Mouse (Mus musculus) heart, embryonic 16.5 days (tissue): ENCODE results near the gene Lamc2. TPM values are rescaled to one million over a fixed set of nuclear protein-coding genes. Genes with fewer than 3 reads are reported as not detected.

ENCODE experiments used
- ATAC-seq: fragments of 200-750 bp; cut with Nextera tagmentation; replicated peaks from 2 replicates; pipeline ENCODE4 v1.8.0; 2017; ENCODE audit warnings: moderate number of reproducible peaks; ENCODE audit not compliant: insufficient read depth, low FRiP score; ENCODE audit errors: extremely low read depth
- H3K27ac ChIP-seq: fragments of 300-500 bp; sonication (generic); 2 replicates; pipeline ENCODE4 v1.5.1; 2014; ENCODE audit warnings: mild to moderate bottlenecking, low read length, control low read depth, moderate library complexity
- H3K27me3 ChIP-seq: fragments of 300-500 bp; sonication (generic); 2 replicates; pipeline ENCODE4 v1.6.1; 2014; ENCODE audit warnings: low read length, mixed read lengths; ENCODE audit not compliant: control insufficient read depth, insufficient read depth
- H3K36me3 ChIP-seq: fragments of 300-500 bp; sonication (generic); 2 replicates; pipeline ENCODE4 v1.6.1; 2014; ENCODE audit not compliant: control insufficient read depth, insufficient read depth
- H3K4me1 ChIP-seq: fragments of 300-500 bp; sonication (generic); 2 replicates; pipeline ENCODE4 v1.6.1; 2014; ENCODE audit warnings: low read length, mixed read lengths; ENCODE audit not compliant: control insufficient read depth, insufficient read depth
- H3K4me2 ChIP-seq: fragments of 300-500 bp; sonication (generic); 2 replicates; pipeline ENCODE4 v1.6.1; 2014; ENCODE audit warnings: low read depth, mild to moderate bottlenecking, control low read depth, low read length
- H3K4me3 ChIP-seq: fragments of 300-500 bp; sonication (generic); 2 replicates; pipeline ENCODE4 v1.5.1; 2014; ENCODE audit warnings: mild to moderate bottlenecking, control low read depth, low read length
- H3K9ac ChIP-seq: fragments of 300-500 bp; sonication (generic); 2 replicates; pipeline ENCODE4 v1.6.1; 2014; ENCODE audit warnings: low read length, control low read depth
- H3K9me3 ChIP-seq: fragments of 300-500 bp; sonication (generic); replicated peaks from 2 replicates; pipeline ENCODE4 v1.6.1; 2016; ENCODE audit warnings: low read length; ENCODE audit not compliant: control insufficient read depth
- WGBS: fragments of 180-500 bp; shearing (Covaris S2); extraction: QIAGEN DNeasy Blood & Tissue Kit; methylation state at CpG from one replicate; pipeline ENCODE4 v1.1.7; 2014; 5-methylcytosine and 5-hydroxymethylcytosine counted together
- polyA plus RNA-seq: library from polyadenylated mRNA; unstranded; fragments of >200 nt; fragmentation: Nextera tagmentation; extraction: Ambion mirVana; gene quantifications from 2 replicates; pipeline ENCODE4 v1.2.1, GENCODE M21; 2015

The Lamc2 gene
- 8.8 and 15.1 TPM in 2 replicates for polyA plus RNA-seq

DNA sequence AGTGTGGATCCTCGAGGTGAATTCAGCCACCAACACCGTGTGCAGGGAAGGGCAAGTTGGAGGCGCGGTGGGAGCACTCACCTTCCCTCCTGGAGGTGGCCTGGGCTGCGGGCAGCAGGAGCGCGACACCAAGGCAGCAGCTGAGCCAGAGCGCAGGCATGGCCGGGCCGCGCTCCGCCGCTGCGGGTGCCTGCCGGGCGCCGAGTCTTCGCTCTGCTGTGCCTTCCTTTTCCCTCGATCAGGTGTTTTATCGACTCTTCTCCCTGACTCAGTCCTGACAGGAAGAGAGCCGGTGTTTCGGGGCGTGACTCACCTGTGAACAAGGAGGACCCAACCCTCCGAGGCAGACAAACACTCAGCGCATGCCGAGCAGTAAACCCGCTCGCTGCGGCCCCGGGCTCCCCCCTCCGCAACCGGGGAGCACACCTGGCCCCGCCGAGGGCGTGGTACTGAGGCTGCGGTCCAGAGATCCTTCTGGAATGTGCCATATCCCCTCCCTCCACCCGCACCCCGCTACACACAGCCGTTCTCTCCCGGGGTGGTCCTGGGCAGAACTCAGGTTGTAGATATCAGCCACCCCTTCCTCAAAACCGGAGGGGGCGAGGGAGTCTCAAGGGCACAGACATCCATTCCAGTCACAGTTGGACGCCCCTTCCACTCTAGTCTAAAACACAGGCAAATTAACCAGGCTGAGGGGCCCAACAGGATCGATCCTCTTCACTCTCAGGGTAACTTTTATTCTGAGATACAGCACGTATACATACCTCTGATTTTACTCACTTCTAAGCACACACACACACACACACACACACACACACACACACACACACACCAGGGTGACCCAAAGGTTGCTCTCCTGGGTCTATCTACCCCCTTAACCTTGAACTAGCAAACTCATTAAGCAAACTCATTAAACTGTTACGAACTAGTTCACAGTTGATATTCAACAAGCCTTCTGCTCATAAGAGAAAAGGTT lies at the start of gene Lamc2:
Lamc2 (minus strand) TSS at position 620 of the 976 bp plus-strand sequence.
- H3K27ac ChIP-seq = no peak within 1 kb of the TSS

DNA sequence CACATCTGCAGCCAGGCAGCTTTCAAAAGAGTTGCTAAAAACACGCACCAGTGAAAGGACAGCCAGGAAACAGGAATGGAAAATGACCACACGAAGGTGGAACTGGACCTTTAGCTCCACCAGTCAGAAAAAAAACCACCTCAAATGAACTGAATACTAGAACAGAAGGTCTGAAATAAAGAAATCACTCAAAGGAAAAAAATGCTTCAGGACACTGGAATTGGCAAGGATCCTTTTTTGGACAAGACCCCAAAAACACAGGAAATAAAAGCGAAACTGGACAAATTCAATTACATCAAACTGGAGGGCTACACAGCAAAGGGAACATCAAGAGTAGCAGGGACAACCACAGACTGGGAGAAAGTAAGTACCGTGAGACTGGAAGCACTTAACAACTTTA lies 49.3 kb upstream of the Lamc2 start:
- H3K27ac ChIP-seq = no peak overlapping the region
- no peak overlapping the region for H3K4me3 ChIP-seq
- no peaks in the 10 kb centered on the region for H3K9me3 ChIP-seq
- H3K4me1 ChIP-seq = no peaks in the 10 kb centered on the region
- no peak overlapping the region for H3K9ac ChIP-seq
- peak; percentile 55; the same call in 1 of the 2 replicates for ATAC-seq
- 59% methylated on average over 4 of the region's 4 CpGs for WGBS
- no peaks in the 10 kb centered on the region for H3K27me3 ChIP-seq
- no peak overlapping the region for H3K4me2 ChIP-seq
- H3K36me3 ChIP-seq = peaks cover 58% of the 10 kb centered on the region

More for the DNA sequence above, at the start of gene Lamc2:
- no peaks in the 10 kb centered on the region for H3K9me3 ChIP-seq
- peak within 1 kb of the TSS; percentile 80 for H3K4me2 ChIP-seq
- H3K4me1 ChIP-seq = peaks cover 14% of the 10 kb centered on the region
- H3K36me3 ChIP-seq = no peaks in the 10 kb centered on the region
- peaks cover 5% of the 10 kb centered on the region for H3K27me3 ChIP-seq
- H3K4me3 ChIP-seq = peak within 1 kb of the TSS; percentile 53
- WGBS = 5% methylated on average over 46 of the region's 46 CpGs
- peak within 1 kb of the TSS; percentile 73 for H3K9ac ChIP-seq
- peak; percentile 67; the same call in 1 of the 2 replicates for ATAC-seq

DNA sequence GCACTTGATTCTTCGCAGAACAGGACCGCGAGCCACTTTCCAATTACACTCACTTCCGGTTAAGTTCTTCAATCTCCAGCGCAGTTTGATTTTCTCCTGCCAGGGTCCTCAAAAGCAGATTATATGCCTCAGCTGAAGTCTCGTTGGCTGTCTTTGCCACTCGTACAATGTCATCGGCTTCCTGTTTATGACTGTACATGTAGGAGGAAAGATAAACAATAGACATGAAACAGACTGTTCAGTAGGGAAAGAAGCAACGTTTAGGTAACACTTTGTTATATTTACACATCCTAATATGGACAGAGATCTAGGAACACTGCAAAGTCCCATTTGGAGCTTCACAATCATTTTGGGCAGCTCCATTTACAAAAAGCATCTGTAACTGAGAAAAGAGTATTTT lies 45.4 kb upstream of the Lamc2 start:
- WGBS = 76% methylated on average over 9 of the region's 9 CpGs
- Histone ChIP-seq H3K4me3 (no peak overlapping the region), H3K9me3 (no peaks in the 10 kb centered on the region), H3K4me1 (no peaks in the 10 kb centered on the region), H3K36me3 (peaks cover 69% of the 10 kb centered on the region), H3K27ac (no peak overlapping the region), H3K27me3 (no peaks in the 10 kb centered on the region), H3K9ac (no peak overlapping the region), H3K4me2 (no peak overlapping the region)
- no peak for ATAC-seq

DNA sequence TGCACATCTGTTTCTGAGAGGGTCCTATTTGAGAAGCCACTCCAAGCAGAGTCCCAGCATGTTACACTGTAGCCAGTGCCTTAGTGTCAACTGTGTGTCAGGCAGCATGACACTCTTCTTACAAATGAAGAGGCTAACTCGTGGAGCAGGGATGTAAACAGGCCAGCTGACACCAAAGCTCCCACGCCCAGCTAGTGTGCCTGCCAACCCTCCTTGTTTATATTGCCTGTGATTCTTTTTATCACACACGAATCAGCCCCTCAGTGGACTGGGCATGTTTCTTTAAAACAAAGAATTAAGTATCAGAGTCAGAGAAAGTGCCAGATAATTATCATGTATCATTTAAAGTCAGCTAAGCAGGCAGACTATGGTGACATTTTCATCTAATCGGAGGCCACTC lies 41.7 kb upstream of the Lamc2 start:
- Histone ChIP-seq H3K4me1 (no peaks in the 10 kb centered on the region), H3K36me3 (peaks cover 80% of the 10 kb centered on the region), H3K27ac (no peak overlapping the region), H3K4me2 (no peak overlapping the region), H3K27me3 (no peaks in the 10 kb centered on the region), H3K9ac (no peak overlapping the region), H3K9me3 (no peaks in the 10 kb centered on the region), H3K4me3 (no peak overlapping the region)
- WGBS = 59% methylated on average over 4 of the region's 4 CpGs
- no peak for ATAC-seq

DNA sequence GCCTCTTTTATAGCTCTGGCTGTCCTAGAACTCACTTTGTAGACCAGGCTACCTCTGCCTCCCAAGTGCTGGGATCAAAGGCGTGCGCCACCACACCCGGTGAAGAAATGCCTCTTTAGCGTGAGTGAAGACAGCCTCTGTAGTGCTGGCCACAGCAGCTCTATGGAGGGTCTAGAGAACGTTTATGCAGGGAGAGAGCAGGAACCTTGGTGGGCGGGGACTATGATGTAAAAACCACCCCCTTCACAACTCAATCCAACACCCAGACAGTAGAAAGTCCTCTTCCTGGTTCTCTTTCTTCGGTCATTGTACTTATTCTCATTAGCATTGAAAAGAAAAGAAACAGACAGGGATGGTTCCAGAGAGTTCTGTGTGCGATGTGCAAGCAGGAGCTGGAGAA lies 40.8 kb upstream of the Lamc2 start:
- no peak for ATAC-seq
- Histone ChIP-seq H3K27ac (no peak overlapping the region), H3K27me3 (no peaks in the 10 kb centered on the region), H3K4me1 (no peaks in the 10 kb centered on the region), H3K9ac (no peak overlapping the region), H3K4me3 (no peak overlapping the region), H3K4me2 (no peak overlapping the region), H3K9me3 (no peaks in the 10 kb centered on the region), H3K36me3 (peaks cover 73% of the 10 kb centered on the region)
- 87% methylated on average over 8 of the region's 8 CpGs for WGBS

DNA sequence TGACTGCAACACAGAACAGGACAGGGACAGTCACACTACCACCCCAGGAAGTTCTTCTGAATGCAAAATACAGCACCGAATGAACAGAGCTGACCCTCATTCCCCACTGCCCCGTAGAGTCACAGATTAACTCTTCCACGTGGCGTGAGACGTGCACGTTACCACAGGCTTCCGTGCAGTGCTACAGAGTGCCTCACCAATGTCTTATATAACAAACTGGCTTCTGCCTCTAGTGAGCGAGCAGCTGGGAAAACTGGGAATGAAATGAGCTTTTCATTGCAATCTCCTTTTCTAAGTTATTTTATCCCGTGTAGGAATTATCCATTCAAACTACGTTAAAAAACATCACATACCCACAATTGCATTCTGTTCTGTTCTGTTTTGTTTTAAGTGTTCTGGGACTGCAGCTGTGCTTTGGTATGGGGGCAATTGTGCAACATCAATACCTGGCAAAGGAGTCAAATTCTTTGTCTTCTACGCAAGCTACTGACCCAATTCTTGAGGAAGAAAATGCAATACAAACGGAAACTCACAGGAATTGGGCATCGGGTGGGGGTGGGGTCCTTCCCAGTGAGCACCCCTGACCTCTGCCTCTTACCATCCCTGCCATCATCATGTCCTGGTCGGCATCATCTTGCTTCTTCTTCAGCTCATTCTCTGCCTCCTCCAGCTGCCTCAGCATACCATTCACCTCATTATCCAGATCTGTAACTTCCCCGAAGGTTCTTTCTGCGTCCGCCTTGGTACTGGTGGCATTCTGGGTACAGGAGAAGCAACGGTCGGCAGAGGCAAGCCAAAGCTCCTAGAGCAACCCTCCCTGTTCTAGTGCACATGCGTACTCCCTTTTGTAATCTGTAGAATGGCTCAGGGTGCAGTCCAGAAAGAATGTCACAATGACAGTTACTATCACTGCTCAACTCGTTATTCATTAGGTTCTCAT lies 39.8 kb upstream of the Lamc2 start:
- H3K4me1 ChIP-seq = no peaks in the 10 kb centered on the region
- peaks cover 72% of the 10 kb centered on the region for H3K36me3 ChIP-seq
- H3K9me3 ChIP-seq = no peaks in the 10 kb centered on the region
- no peaks in the 10 kb centered on the region for H3K27me3 ChIP-seq
- WGBS = 89% methylated on average over 21 of the region's 21 CpGs
- no peak overlapping the region for H3K4me3 ChIP-seq
- no peak for ATAC-seq
- no peak overlapping the region for H3K27ac ChIP-seq
- H3K9ac ChIP-seq = no peak overlapping the region
- no peak overlapping the region for H3K4me2 ChIP-seq

DNA sequence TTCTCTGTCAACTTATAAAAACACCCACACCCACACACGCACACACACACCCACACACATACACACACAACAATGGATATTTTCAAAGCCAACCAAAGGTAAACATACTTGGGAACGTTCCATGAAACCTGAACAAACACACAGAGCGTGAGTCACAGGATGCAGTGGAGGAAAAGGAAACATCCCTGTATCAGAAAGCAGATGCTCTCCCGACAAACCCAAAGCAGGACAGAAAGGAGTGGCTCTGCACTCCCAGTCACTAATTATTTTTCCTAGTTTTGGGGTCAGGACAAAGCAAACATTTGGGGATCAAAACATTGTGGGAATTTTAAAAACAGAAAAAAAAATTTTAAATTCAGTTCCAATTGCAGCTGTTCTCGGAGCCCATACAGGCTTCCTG lies 38.1 kb upstream of the Lamc2 start:
- ATAC-seq = peak; percentile 73

DNA sequence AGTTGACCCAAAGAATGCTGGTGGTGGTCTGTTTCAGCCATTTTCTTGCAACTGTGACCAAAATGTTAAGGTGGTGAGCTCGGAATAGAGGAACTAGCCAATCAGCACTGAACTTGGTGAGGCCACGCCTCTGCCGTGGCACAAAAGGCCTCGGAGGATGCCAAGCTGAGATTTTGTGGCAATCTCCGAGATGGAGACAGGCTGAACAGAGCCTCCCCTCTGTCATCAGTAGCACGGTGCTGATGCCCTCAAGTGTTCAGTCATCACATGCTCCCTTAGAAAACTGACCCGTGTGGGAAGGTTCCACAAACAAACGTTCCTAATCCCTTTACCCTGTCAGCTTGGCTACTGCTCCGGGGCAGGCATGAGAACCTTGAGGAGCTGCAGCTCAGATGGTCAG lies 33.1 kb upstream of the Lamc2 start:
- Histone ChIP-seq H3K4me3 (no peak overlapping the region), H3K36me3 (peaks cover 43% of the 10 kb centered on the region), H3K9me3 (no peaks in the 10 kb centered on the region), H3K27ac (no peak overlapping the region), H3K4me1 (peaks cover 2% of the 10 kb centered on the region; the same call in 1 of the 2 replicates), H3K27me3 (no peaks in the 10 kb centered on the region), H3K9ac (no peak overlapping the region), H3K4me2 (no peak overlapping the region)
- 49% methylated on average over 9 of the region's 9 CpGs for WGBS
- ATAC-seq = no peak

More for the DNA sequence above, 38.1 kb upstream of the Lamc2 start:
- no peaks in the 10 kb centered on the region for H3K9me3 ChIP-seq
- no peak overlapping the region for H3K4me2 ChIP-seq
- H3K27me3 ChIP-seq = no peaks in the 10 kb centered on the region
- no peak overlapping the region for H3K9ac ChIP-seq
- H3K27ac ChIP-seq = peak overlapping the region; percentile 55; the same call in 1 of the 2 replicates
- peaks cover 72% of the 10 kb centered on the region for H3K36me3 ChIP-seq
- no peaks in the 10 kb centered on the region for H3K4me1 ChIP-seq
- H3K4me3 ChIP-seq = no peak overlapping the region
- WGBS = 63% methylated on average over 5 of the region's 5 CpGs
